Mouse (Mus musculus): ENCODE results near the gene Slc25a34. TPM values are rescaled to one million over a fixed set of nuclear protein-coding genes. Genes with fewer than 3 reads are reported as not detected.
A peak's percentile ranks its signal among the peaks of the same experiment; 100 is the strongest.

The Slc25a34 gene
- polyA plus RNA-seq, 1 experiment from 2014 or later = 1.1 TPM

DNA sequence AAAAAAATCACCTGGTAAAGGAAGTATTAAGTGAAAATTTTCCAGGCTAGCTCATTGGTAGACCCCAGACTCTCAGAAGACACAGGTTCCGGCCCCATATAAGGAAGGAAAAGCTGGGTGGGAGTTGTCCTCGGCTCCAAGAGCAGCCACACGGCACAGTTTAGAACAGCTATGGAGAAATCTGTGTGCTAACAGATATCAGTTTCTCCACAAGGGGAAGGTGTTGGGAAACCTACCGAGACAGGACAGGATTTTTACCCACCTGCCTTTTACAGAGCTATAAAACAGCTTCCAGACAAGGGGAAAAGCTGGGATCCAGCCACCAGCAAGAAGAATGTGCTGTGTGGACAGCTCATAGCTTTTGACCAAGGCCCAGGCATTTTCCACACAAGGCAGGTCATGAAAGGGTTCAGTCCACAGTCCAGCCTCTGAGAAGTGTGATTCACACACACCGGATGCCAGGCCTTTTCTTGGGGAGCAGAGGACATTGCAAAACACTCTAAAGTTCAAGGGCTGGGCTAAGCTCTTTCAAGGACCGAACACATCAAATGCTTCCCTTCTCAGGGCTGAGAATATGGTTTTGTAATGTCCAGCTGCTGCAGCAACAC lies 50.2 kb downstream of the Slc25a34 start:
- H3K9ac ChIP-seq (replicated peaks; ENCODE audit: low read depth) = no peak overlapping the region
- no peaks in the 10 kb centered on the region for H3K27me3 ChIP-seq (replicated peaks; ENCODE audit: insufficient read depth, low read length)
- ATAC-seq (peak; percentile 78), DNase-seq (ENCODE audit: low spot score) (peak; percentile 98)
- WGBS = 15% methylated on average over 6 of the region's 6 CpGs
- H3K4me2 ChIP-seq (replicated peaks; ENCODE audit: low read depth, low read length) = peak overlapping the region; percentile 15; the same call in 1 of the 2 replicates
- no peaks in the 10 kb centered on the region for H3K36me3 ChIP-seq (ENCODE audit: insufficient read depth, low read length)
- peaks cover 14% of the 10 kb centered on the region for H3K4me1 ChIP-seq (ENCODE audit: insufficient read depth, low read depth, low read length)
- H3K9me3 ChIP-seq (ENCODE audit: low read length) = no peaks in the 10 kb centered on the region
- H3K4me3 ChIP-seq (ENCODE audit: low read depth, low read length) = no peak overlapping the region
- peak overlapping the region; percentile 96 for H3K27ac ChIP-seq (ENCODE audit: low read length)
- TF ChIP-seq CTCF (IDR thresholded peaks at IDR 0.05) (peak; percentile 29), EP300 (IDR thresholded peaks at IDR 0.05) (peak; percentile 95)

DNA sequence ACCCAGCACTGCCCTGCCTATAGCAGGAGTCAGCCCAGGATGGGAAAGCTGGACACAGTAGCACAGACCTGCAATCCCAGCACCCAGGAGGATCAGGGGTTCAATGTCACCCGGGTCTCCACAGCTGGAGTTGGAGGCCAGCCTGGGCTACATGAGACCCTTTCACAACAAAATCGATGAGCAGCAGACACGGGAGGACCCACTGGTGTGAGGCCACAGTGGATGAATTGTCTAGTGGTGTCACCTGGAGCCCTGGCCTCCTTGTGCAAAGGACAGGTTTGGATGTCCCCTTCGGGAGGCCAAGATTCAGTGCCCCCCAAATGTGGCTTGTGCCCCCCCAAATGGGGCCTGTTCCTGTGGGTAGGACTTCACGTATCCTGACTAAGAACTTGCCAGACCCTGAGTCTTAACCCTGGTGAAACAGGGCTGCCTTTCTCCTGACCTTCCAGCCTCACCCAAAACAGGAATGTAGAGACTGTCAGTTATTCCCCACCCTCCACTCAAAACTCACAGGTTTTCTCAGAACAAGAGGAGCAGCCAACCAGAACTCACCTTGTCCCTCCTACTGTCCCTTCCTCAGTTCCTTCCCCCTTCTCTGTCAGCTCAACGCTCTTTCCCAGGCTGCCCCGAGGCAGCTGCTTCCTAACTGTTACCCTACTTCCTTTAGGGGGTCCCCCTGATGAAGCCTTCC lies 50.8 kb downstream of the Slc25a34 start:
- peak overlapping the region; percentile 15; the same call in 1 of the 2 replicates for H3K4me2 ChIP-seq (replicated peaks; ENCODE audit: low read depth, low read length)
- H3K27ac ChIP-seq (ENCODE audit: low read length) = peak overlapping the region; percentile 96
- TF ChIP-seq CTCF (IDR thresholded peaks at IDR 0.05) = no peak
- peak; percentile 67 for TF ChIP-seq EP300 (IDR thresholded peaks at IDR 0.05)
- H3K27me3 ChIP-seq (replicated peaks; ENCODE audit: insufficient read depth, low read length) = no peaks in the 10 kb centered on the region
- H3K9me3 ChIP-seq (ENCODE audit: low read length) = no peaks in the 10 kb centered on the region
- 65% methylated on average over 7 of the region's 7 CpGs for WGBS
- no peak overlapping the region for H3K4me3 ChIP-seq (ENCODE audit: low read depth, low read length)
- ATAC-seq (peak; percentile 46), DNase-seq (ENCODE audit: low spot score) (peak; percentile 93)
- no peak overlapping the region for H3K9ac ChIP-seq (replicated peaks; ENCODE audit: low read depth)
- H3K36me3 ChIP-seq (ENCODE audit: insufficient read depth, low read length) = no peaks in the 10 kb centered on the region
- peaks cover 14% of the 10 kb centered on the region for H3K4me1 ChIP-seq (ENCODE audit: insufficient read depth, low read depth, low read length)

DNA sequence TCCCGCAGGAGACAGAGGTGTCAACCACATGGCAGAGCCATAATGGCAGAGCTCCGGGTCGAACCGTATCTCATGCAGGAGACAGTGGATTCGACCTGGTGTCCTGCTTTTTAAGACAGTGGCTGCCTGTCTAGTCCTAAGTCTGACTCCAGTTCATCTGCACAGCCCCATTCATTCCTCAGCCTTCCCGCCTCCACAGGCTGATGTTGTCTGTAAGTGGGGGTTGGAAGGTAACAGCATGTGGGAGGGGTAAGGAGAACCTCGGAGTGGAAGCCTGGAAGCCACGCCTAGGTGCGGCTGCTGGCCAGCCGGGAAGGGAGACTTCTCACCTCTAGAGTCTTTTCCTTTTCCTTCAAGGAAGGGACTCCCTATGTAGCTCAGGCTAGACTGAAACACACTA lies 51.7 kb downstream of the Slc25a34 start:
- no peak for TF ChIP-seq EP300 (IDR thresholded peaks at IDR 0.05)
- no peak for TF ChIP-seq CTCF (IDR thresholded peaks at IDR 0.05)
- ATAC-seq (no peak; the same call in 1 of the 2 replicates), DNase-seq (ENCODE audit: low spot score) (peak; percentile 81)
- H3K9me3 ChIP-seq (ENCODE audit: low read length) = no peaks in the 10 kb centered on the region
- H3K27me3 ChIP-seq (replicated peaks; ENCODE audit: insufficient read depth, low read length) = no peaks in the 10 kb centered on the region
- peaks cover 14% of the 10 kb centered on the region for H3K4me1 ChIP-seq (ENCODE audit: insufficient read depth, low read depth, low read length)
- H3K27ac ChIP-seq (ENCODE audit: low read length) = peak overlapping the region; percentile 96
- WGBS = 58% methylated on average over 10 of the region's 10 CpGs
- H3K4me2 ChIP-seq (replicated peaks; ENCODE audit: low read depth, low read length) = no peak overlapping the region
- no peaks in the 10 kb centered on the region for H3K36me3 ChIP-seq (ENCODE audit: insufficient read depth, low read length)
- H3K9ac ChIP-seq (replicated peaks; ENCODE audit: low read depth) = no peak overlapping the region
- no peak overlapping the region for H3K4me3 ChIP-seq (ENCODE audit: low read depth, low read length)

DNA sequence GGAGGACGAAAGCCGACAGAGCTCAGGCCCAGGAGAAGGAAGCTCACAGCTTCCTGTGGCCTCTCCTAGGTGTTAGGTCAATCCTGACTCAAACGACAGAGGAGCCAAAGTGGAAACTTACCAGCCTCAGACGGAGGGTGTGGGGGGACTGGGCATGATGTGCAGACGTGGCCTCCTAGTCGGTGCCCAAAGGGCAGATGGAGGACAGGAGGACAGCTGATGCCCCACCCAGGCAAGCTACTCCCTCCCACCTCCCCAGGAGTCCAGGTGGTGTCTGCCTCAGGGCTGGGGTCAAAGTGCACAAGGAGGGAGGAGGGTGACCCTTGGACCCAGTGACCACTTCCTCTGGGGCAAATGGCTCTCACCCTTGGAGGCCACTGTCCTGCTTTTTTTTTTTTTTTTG lies 52.3 kb downstream of the Slc25a34 start:
- no peak for DNase-seq (ENCODE audit: low spot score)
- Histone ChIP-seq H3K27me3 (replicated peaks; ENCODE audit: insufficient read depth, low read length) (no peaks in the 10 kb centered on the region), H3K27ac (ENCODE audit: low read length) (no peak overlapping the region), H3K4me1 (ENCODE audit: insufficient read depth, low read depth, low read length) (peaks cover 14% of the 10 kb centered on the region), H3K4me2 (replicated peaks; ENCODE audit: low read depth, low read length) (no peak overlapping the region), H3K9me3 (ENCODE audit: low read length) (no peaks in the 10 kb centered on the region), H3K36me3 (ENCODE audit: insufficient read depth, low read length) (no peaks in the 10 kb centered on the region), H3K4me3 (ENCODE audit: low read depth, low read length) (no peak overlapping the region), H3K9ac (replicated peaks; ENCODE audit: low read depth) (no peak overlapping the region)
- no peak for TF ChIP-seq EP300 (IDR thresholded peaks at IDR 0.05)
- no peak for TF ChIP-seq CTCF (IDR thresholded peaks at IDR 0.05)
- WGBS = 54% methylated on average over 6 of the region's 6 CpGs
- no peak for ATAC-seq

DNA sequence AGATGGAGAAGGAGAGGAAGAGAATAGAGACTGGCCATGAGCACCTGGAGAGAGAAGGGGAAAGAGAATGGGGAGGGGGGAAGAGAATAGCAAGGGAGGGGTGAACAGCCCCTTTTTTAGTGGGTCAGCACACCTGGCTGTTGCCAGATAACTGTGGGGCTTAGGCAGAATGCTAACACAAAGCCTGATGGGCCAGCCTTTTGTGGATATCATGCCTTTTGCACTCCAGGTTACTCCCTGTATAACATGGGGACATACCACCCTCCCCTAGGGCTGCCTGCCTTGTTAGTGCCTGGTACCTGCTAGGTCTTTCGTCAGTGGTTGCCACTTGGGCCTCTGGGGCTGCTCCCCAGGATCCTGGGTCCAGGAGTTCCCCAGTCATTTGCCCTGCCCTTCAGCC lies 52.8 kb downstream of the Slc25a34 start:
- WGBS = 93% methylated on average over 1 of the region's 1 CpGs
- H3K27ac ChIP-seq (ENCODE audit: low read length) = no peak overlapping the region
- ATAC-seq = no peak
- H3K36me3 ChIP-seq (ENCODE audit: insufficient read depth, low read length) = no peaks in the 10 kb centered on the region
- DNase-seq (ENCODE audit: low spot score) = no peak
- H3K4me3 ChIP-seq (ENCODE audit: low read depth, low read length) = no peak overlapping the region
- no peaks in the 10 kb centered on the region for H3K27me3 ChIP-seq (replicated peaks; ENCODE audit: insufficient read depth, low read length)
- no peaks in the 10 kb centered on the region for H3K9me3 ChIP-seq (ENCODE audit: low read length)
- H3K9ac ChIP-seq (replicated peaks; ENCODE audit: low read depth) = no peak overlapping the region
- peaks cover 14% of the 10 kb centered on the region for H3K4me1 ChIP-seq (ENCODE audit: insufficient read depth, low read depth, low read length)
- no peak overlapping the region for H3K4me2 ChIP-seq (replicated peaks; ENCODE audit: low read depth, low read length)
- no peak for TF ChIP-seq CTCF (IDR thresholded peaks at IDR 0.05)
- TF ChIP-seq EP300 (IDR thresholded peaks at IDR 0.05) = no peak

DNA sequence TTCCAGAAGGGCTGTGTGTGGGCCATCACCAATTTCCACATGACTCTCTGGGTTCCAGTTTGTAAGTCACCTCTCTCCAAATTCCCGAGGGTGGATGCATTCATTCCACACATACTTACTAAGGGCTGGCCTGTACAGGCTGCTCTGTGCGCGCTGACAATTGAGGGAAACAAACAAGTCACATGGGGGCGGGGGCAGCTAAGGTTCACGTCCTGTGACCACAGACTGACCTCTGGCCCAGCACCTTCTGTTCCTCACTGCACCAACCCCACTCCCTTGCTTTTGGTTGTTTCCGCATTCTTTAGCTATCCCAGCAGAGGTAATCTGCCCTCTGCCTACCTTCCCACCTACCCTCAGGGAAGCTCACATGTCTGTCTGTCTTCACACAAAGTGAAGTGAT lies 53.6 kb downstream of the Slc25a34 start:
- H3K36me3 ChIP-seq (ENCODE audit: insufficient read depth, low read length) = no peaks in the 10 kb centered on the region
- peaks cover 14% of the 10 kb centered on the region for H3K4me1 ChIP-seq (ENCODE audit: insufficient read depth, low read depth, low read length)
- 0 out of 2 replicates have a peak overlapping the region, but pooled peaks have one; percentile 7 for H3K27ac ChIP-seq (ENCODE audit: low read length)
- WGBS = 42% methylated on average over 6 of the region's 6 CpGs
- H3K9me3 ChIP-seq (ENCODE audit: low read length) = no peaks in the 10 kb centered on the region
- no peaks in the 10 kb centered on the region for H3K27me3 ChIP-seq (replicated peaks; ENCODE audit: insufficient read depth, low read length)
- H3K9ac ChIP-seq (replicated peaks; ENCODE audit: low read depth) = no peak overlapping the region
- H3K4me3 ChIP-seq (ENCODE audit: low read depth, low read length) = no peak overlapping the region
- peak; percentile 82 for DNase-seq (ENCODE audit: low spot score)
- peak; percentile 40 for ATAC-seq
- TF ChIP-seq CTCF (IDR thresholded peaks at IDR 0.05) (no peak), EP300 (IDR thresholded peaks at IDR 0.05) (peak; percentile 96)
- no peak overlapping the region for H3K4me2 ChIP-seq (replicated peaks; ENCODE audit: low read depth, low read length)
